Mouse (Mus musculus) midbrain, postnatal 0 days (tissue): ENCODE measurements around the gene Cdc42ep5. TPM values are rescaled to one million over a fixed set of nuclear protein-coding genes. Genes with fewer than 3 reads are reported as not detected.

ENCODE experiments used
- ATAC-seq: fragments of 200-750 bp; cut with Nextera tagmentation; 2 replicates; pipeline ENCODE4 v1.8.0; 2017; ENCODE audit warnings: moderate number of reproducible peaks, mild to moderate bottlenecking, moderate TSS enrichment, moderate library complexity; ENCODE audit not compliant: low FRiP score
- DNase-seq: peaks from one replicate; pipeline ENCODE4 v3.0.0-alpha.2; 2015; ENCODE audit warnings: low spot score
- H3K27ac ChIP-seq: fragments of 300-500 bp; sonication (generic); 2 replicates; pipeline ENCODE4 v1.5.1; 2014; ENCODE audit warnings: low read depth, mild to moderate bottlenecking, low read length, mixed read lengths
- H3K27me3 ChIP-seq: fragments of 300-500 bp; sonication (generic); 2 replicates; pipeline ENCODE4 v1.6.1; 2014; ENCODE audit warnings: low read length, control low read depth, mixed read lengths; ENCODE audit not compliant: insufficient read depth
- H3K36me3 ChIP-seq: fragments of 300-500 bp; sonication (generic); 2 replicates; pipeline ENCODE4 v1.6.1; 2014; ENCODE audit warnings: low read length, control low read depth, mixed read lengths; ENCODE audit not compliant: insufficient read depth
- H3K4me1 ChIP-seq: fragments of 300-500 bp; sonication (generic); 2 replicates; pipeline ENCODE4 v1.6.1; 2014; ENCODE audit warnings: mild to moderate bottlenecking, control low read depth, antibody characterized with exemption, low read length, mixed read lengths; ENCODE audit not compliant: insufficient read depth
- H3K4me2 ChIP-seq: fragments of 300-500 bp; sonication (generic); 2 replicates; pipeline ENCODE4 v1.6.1; 2014; ENCODE audit warnings: low read depth, mild to moderate bottlenecking, low read length, mixed read lengths; ENCODE audit not compliant: poor library complexity, severe bottlenecking
- H3K4me3 ChIP-seq: fragments of 300-500 bp; sonication (generic); 2 replicates; pipeline ENCODE4 v1.5.1; 2014; ENCODE audit warnings: low read depth, mild to moderate bottlenecking, low read length, moderate library complexity
- H3K9ac ChIP-seq: fragments of 300-500 bp; sonication (generic); replicated peaks from 2 replicates; pipeline ENCODE4 v1.6.1; 2014; ENCODE audit warnings: mild to moderate bottlenecking, low read length, moderate library complexity, mixed read lengths; ENCODE audit not compliant: poor library complexity, severe bottlenecking
- H3K9me3 ChIP-seq: fragments of 300-500 bp; sonication (generic); 2 replicates; pipeline ENCODE4 v1.6.1; 2016; ENCODE audit warnings: low read length, control low read depth
- CTCF ChIP-seq: IDR thresholded peaks from 2 replicates; pipeline ENCODE4 v1.5.1; 2016; ENCODE audit warnings: antibody characterized with exemption, mild to moderate bottlenecking
- WGBS: fragments of 180-500 bp; shearing (Covaris S2); extraction: QIAGEN DNeasy Blood & Tissue Kit; methylation state at CpG from one replicate; pipeline ENCODE4 v1.1.7; 2014; 5-methylcytosine and 5-hydroxymethylcytosine counted together
- polyA plus RNA-seq: library from polyadenylated mRNA; unstranded; fragments of >200 nt; fragmentation: Nextera tagmentation; extraction: Ambion mirVana; gene quantifications from 2 replicates; pipeline ENCODE4 v1.2.1, GENCODE M21; 2015
- total RNA-seq: library from RNA; depleted of rRNA; stranded (reverse); fragments of >200 nt; gene quantifications from 2 replicates; pipeline ENCODE4 v1.2.3, GENCODE M21; 2014

Gene Cdc42ep5
- total and polyA plus RNA-seq, 2 experiments from 2014 or later = 8.5 to 9.7 TPM

DNA sequence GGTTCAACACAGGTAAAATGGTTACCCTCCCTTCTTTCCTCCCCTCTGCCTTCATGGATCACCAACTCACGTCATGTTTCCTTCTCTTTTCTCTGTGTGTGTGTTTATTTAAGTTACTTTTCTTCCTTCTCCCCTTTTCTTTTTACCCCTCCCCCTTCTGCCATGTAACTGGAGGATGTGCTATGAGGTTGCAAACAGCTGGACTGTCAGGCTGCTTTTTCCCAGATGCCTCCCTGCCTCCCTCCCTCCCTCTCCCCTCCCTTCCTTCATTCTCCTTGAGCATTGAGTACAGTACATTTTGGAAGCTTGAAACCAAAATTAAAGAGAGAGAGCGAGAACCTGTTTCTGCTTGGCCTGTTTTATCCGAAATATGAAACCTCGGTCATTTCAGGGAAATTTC lies 16.8 kb downstream of the Cdc42ep5 start:
- Histone ChIP-seq H3K4me2 (no peak overlapping the region), H3K9me3 (no peaks in the 10 kb centered on the region), H3K36me3 (peaks cover 39% of the 10 kb centered on the region), H3K9ac (no peak overlapping the region), H3K27ac (no peak overlapping the region), H3K27me3 (peaks cover 5% of the 10 kb centered on the region; the same call in 1 of the 2 replicates), H3K4me3 (no peak overlapping the region), H3K4me1 (no peaks in the 10 kb centered on the region)
- ATAC-seq (no peak), DNase-seq (no peak)
- TF ChIP-seq CTCF = no peak
- 85% methylated on average over 4 of the region's 4 CpGs for WGBS

- peaks cover 5% of the 10 kb centered on the region; the same call in 1 of the 2 replicates for H3K27me3 ChIP-seq
- no peak overlapping the region for H3K4me2 ChIP-seq
- no peak overlapping the region for H3K27ac ChIP-seq
- ATAC-seq = no peak
- peaks cover 44% of the 10 kb centered on the region for H3K36me3 ChIP-seq
- no peak for DNase-seq
- WGBS = 88% methylated on average over 20 of the region's 20 CpGs
- H3K9ac ChIP-seq = no peak overlapping the region
- H3K4me3 ChIP-seq = no peak overlapping the region
- no peak for TF ChIP-seq CTCF
- no peaks in the 10 kb centered on the region for H3K9me3 ChIP-seq
- no peaks in the 10 kb centered on the region for H3K4me1 ChIP-seq
Measured at GRCm38 (mm10) chr7:4147371-4147770, 17.3 kb downstream of the Cdc42ep5 start.

GRCm38 (mm10) chr7:4146241-4147180 lies 18.1 kb downstream of the Cdc42ep5 start:
- 96% methylated on average over 23 of the region's 23 CpGs for WGBS
- Histone ChIP-seq H3K4me1 (no peaks in the 10 kb centered on the region), H3K4me2 (no peak overlapping the region), H3K9me3 (no peaks in the 10 kb centered on the region), H3K4me3 (no peak overlapping the region), H3K36me3 (peaks cover 52% of the 10 kb centered on the region), H3K27me3 (peaks cover 4% of the 10 kb centered on the region; the same call in 1 of the 2 replicates), H3K9ac (no peak overlapping the region), H3K27ac (no peak overlapping the region)
- DNase-seq = no peak
- TF ChIP-seq CTCF = no peak
- no peak for ATAC-seq

- 61% methylated on average over 6 of the region's 6 CpGs for WGBS
- peak; percentile 49 for DNase-seq
- TF ChIP-seq CTCF = peak; percentile 77
- H3K4me3 ChIP-seq = no peak overlapping the region
- H3K27ac ChIP-seq = no peak overlapping the region
- no peak overlapping the region for H3K9ac ChIP-seq
- no peaks in the 10 kb centered on the region for H3K9me3 ChIP-seq
- H3K4me1 ChIP-seq = no peaks in the 10 kb centered on the region
- H3K36me3 ChIP-seq = peaks cover 61% of the 10 kb centered on the region
- ATAC-seq = no peak
- no peak overlapping the region for H3K4me2 ChIP-seq
- no peaks in the 10 kb centered on the region for H3K27me3 ChIP-seq
Measured at GRCm38 (mm10) chr7:4145552-4146190, 19.0 kb downstream of the Cdc42ep5 start.

- no peak overlapping the region for H3K27ac ChIP-seq
- no peak for DNase-seq
- no peak overlapping the region for H3K4me3 ChIP-seq
- H3K9me3 ChIP-seq = no peaks in the 10 kb centered on the region
- H3K4me1 ChIP-seq = no peaks in the 10 kb centered on the region
- no peak for ATAC-seq
- no peak overlapping the region for H3K9ac ChIP-seq
- no peak overlapping the region for H3K4me2 ChIP-seq
- 94% methylated on average over 20 of the region's 20 CpGs for WGBS
- H3K27me3 ChIP-seq = no peaks in the 10 kb centered on the region
- TF ChIP-seq CTCF = no peak
- peaks cover 67% of the 10 kb centered on the region for H3K36me3 ChIP-seq
Measured at GRCm38 (mm10) chr7:4144766-4145551, 19.7 kb downstream of the Cdc42ep5 start.
